ENCODE assay signal across 18 mouse cellular contexts in the genomic region with DNA sequence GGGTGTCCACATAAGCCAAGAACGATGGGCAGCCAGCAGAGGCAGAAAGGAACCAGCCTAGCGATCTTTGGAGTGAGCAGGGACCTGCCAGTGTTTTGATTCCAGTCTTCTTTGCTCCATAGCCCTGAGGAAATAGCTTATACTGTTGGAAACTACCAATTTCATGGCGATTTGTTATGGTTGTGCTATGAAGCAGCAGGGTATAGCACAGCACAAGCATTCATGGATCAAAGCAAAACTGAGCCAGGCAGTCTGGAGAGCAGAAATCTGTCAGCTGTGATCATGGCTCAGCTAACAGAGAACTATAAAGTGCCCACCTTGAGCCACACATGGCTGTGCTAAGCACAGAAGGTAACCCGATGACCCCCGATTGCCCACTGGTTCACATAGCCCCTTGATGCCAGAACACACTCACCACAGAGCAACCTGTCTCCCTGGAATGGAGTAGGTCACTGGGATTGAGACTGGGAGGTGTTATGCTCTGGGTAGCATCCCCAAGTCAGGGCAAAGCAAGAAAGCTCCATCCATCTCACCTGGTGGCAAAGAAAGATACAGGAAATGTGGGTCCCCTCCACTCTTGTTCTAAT.
DNase-seq lines count a peak whose midpoint lies in the region; ATAC-seq and TF ChIP-seq lines count a peak whose summit lies in the region.
"Had no signal": no experiment of that assay in that cellular context is flagged by ENCODE, and none has a peak within 500 bp of the region (broad histone marks: within the 10 kb centered on the region; RNA-seq: fewer than 3 reads in every experiment).

No protein-coding gene starts in this region.

- H3K9me3 ChIP-seq in hindbrain, embryonic 11.5 days (ENCODE audit: control insufficient read depth, low read length) = no peaks in the 10 kb centered on the region
- H3K9me3 ChIP-seq in hindbrain, embryonic 10.5 days = no peaks in the 10 kb centered on the region
- H3K9me3 ChIP-seq in neural tube, embryonic 12.5 days = no peaks in the 10 kb centered on the region
- H3K9me3 ChIP-seq in neural tube, embryonic 15.5 days (replicated peaks) = no peaks in the 10 kb centered on the region
- no peaks in the 10 kb centered on the region for H3K9me3 ChIP-seq in midbrain, postnatal 0 days (ENCODE audit: low read length)
- H3K9me3 ChIP-seq: forebrain, embryonic 13.5 days; intestine, embryonic 15.5 days; limb, embryonic 15.5 days had no signal

- 61% methylated on average over 5 of the region's 5 CpGs for WGBS in hindbrain, embryonic 11.5 days
- WGBS in hindbrain, embryonic 10.5 days = 53% methylated on average over 5 of the region's 5 CpGs
- 55% methylated on average over 5 of the region's 5 CpGs for WGBS in neural tube, embryonic 12.5 days
- 55% methylated on average over 5 of the region's 5 CpGs for WGBS in neural tube, embryonic 15.5 days
- 52% methylated on average over 5 of the region's 5 CpGs for WGBS in midbrain, postnatal 0 days

- no peak for TF ChIP-seq CTCF in midbrain, postnatal 0 days (IDR thresholded peaks at IDR 0.05)

- H3K36me3 ChIP-seq in hindbrain, embryonic 11.5 days (ENCODE audit: control insufficient read depth, insufficient read depth, low read length) = no peaks in the 10 kb centered on the region
- H3K36me3 ChIP-seq in hindbrain, embryonic 10.5 days = no peaks in the 10 kb centered on the region
- H3K36me3 ChIP-seq in neural tube, embryonic 12.5 days = no peaks in the 10 kb centered on the region
- no peaks in the 10 kb centered on the region for H3K36me3 ChIP-seq in neural tube, embryonic 15.5 days
- no peaks in the 10 kb centered on the region for H3K36me3 ChIP-seq in midbrain, postnatal 0 days (ENCODE audit: insufficient read depth, low read length)
- H3K36me3 ChIP-seq: G1E; intestine, embryonic 15.5 days; limb, embryonic 15.5 days had no signal

- no peak overlapping the region for H3K27ac ChIP-seq in hindbrain, embryonic 11.5 days (ENCODE audit: low read depth, low read length)
- H3K27ac ChIP-seq in hindbrain, embryonic 10.5 days = no peak overlapping the region
- H3K27ac ChIP-seq in neural tube, embryonic 12.5 days = no peak overlapping the region
- no peak overlapping the region for H3K27ac ChIP-seq in neural tube, embryonic 15.5 days (replicated peaks)
- H3K27ac ChIP-seq in midbrain, postnatal 0 days (ENCODE audit: low read depth, low read length) = no peak overlapping the region
- H3K27ac ChIP-seq: forebrain, embryonic 13.5 days; intestine, embryonic 15.5 days; limb, embryonic 15.5 days; liver, embryonic 14.5 days; macrophage had no signal

- H3K4me2 ChIP-seq in hindbrain, embryonic 11.5 days (replicated peaks; ENCODE audit: low read depth, low read length) = no peak overlapping the region
- no peak overlapping the region for H3K4me2 ChIP-seq in neural tube, embryonic 12.5 days (replicated peaks)
- H3K4me2 ChIP-seq in neural tube, embryonic 15.5 days = no peak overlapping the region
- H3K4me2 ChIP-seq in midbrain, postnatal 0 days (ENCODE audit: low read depth, low read length, poor library complexity, severe bottlenecking) = no peak overlapping the region
- H3K4me2 ChIP-seq: forebrain, embryonic 13.5 days; heart, embryonic 11.5 days; intestine, embryonic 15.5 days; limb, embryonic 15.5 days had no signal

- no peak overlapping the region for H3K4me3 ChIP-seq in hindbrain, embryonic 11.5 days (ENCODE audit: low read depth, low read length)
- H3K4me3 ChIP-seq in hindbrain, embryonic 10.5 days = no peak overlapping the region
- H3K4me3 ChIP-seq in neural tube, embryonic 12.5 days = no peak overlapping the region
- no peak overlapping the region for H3K4me3 ChIP-seq in neural tube, embryonic 15.5 days (replicated peaks)
- no peak overlapping the region for H3K4me3 ChIP-seq in midbrain, postnatal 0 days (ENCODE audit: low read depth, low read length)
- H3K4me3 ChIP-seq: forebrain, embryonic 13.5 days; intestine, embryonic 15.5 days; limb, embryonic 15.5 days had no signal

- DNase-seq in hindbrain, embryonic 11.5 days (ENCODE audit: low spot score) = no peak
- DNase-seq in hindbrain, embryonic 10.5 days (ENCODE audit: low spot score) = no peak
- DNase-seq in mesoderm, embryonic 11.5 days (ENCODE audit: low read depth, low spot score) = peak; percentile 35
- no peak for DNase-seq in midbrain, postnatal 0 days (ENCODE audit: low spot score)
- DNase-seq in kidney, adult 11 months = no peak
- DNase-seq in ovary, postnatal 36 days (ENCODE audit: low spot score) = no peak
- DNase-seq: cerebellum, adult 11-12 months had no signal

- no peak overlapping the region for H3K9ac ChIP-seq in hindbrain, embryonic 11.5 days (ENCODE audit: low read depth, low read length)
- 0 out of 2 replicates have a peak overlapping the region, but pooled peaks have one; percentile 26 for H3K9ac ChIP-seq in neural tube, embryonic 12.5 days
- H3K9ac ChIP-seq in neural tube, embryonic 15.5 days (replicated peaks) = no peak overlapping the region
- H3K9ac ChIP-seq in midbrain, postnatal 0 days (replicated peaks; ENCODE audit: low read length, poor library complexity, severe bottlenecking) = no peak overlapping the region
- H3K9ac ChIP-seq: forebrain, embryonic 13.5 days; intestine, embryonic 15.5 days; limb, embryonic 15.5 days; liver, embryonic 14.5 days had no signal

- no peaks in the 10 kb centered on the region for H3K4me1 ChIP-seq in hindbrain, embryonic 11.5 days (replicated peaks; ENCODE audit: control insufficient read depth, insufficient read depth, low read length)
- H3K4me1 ChIP-seq in hindbrain, embryonic 10.5 days (replicated peaks) = peaks cover 17% of the 10 kb centered on the region
- H3K4me1 ChIP-seq in neural tube, embryonic 12.5 days = no peaks in the 10 kb centered on the region; the same call in 1 of the 2 replicates
- no peaks in the 10 kb centered on the region for H3K4me1 ChIP-seq in neural tube, embryonic 15.5 days
- no peaks in the 10 kb centered on the region for H3K4me1 ChIP-seq in midbrain, postnatal 0 days (ENCODE audit: insufficient read depth, low read length)
- H3K4me1 ChIP-seq: forebrain, embryonic 13.5 days; intestine, embryonic 15.5 days; limb, embryonic 15.5 days had no signal

- H3K27me3 ChIP-seq in hindbrain, embryonic 11.5 days (ENCODE audit: control insufficient read depth, insufficient read depth, low read length) = no peaks in the 10 kb centered on the region
- H3K27me3 ChIP-seq in hindbrain, embryonic 10.5 days (ENCODE audit: insufficient read depth, poor library complexity, severe bottlenecking) = 0 out of 2 replicates have a peak, but pooled peaks cover 3% of the 10 kb centered on the region
- H3K27me3 ChIP-seq in neural tube, embryonic 12.5 days (replicated peaks) = 0 out of 2 replicates have a peak, but pooled peaks cover 2% of the 10 kb centered on the region
- H3K27me3 ChIP-seq in neural tube, embryonic 15.5 days (replicated peaks) = peaks cover 5% of the 10 kb centered on the region; the same call in 1 of the 2 replicates
- no peaks in the 10 kb centered on the region for H3K27me3 ChIP-seq in midbrain, postnatal 0 days (ENCODE audit: insufficient read depth, low read length)
- H3K27me3 ChIP-seq: CH12.LX; intestine, embryonic 15.5 days; limb, embryonic 15.5 days; Patski had no signal

- 0 out of 2 replicates have a peak, but pooled peaks have one; percentile 27 for ATAC-seq in hindbrain, embryonic 11.5 days (ENCODE audit: low FRiP score)
- ATAC-seq in neural tube, embryonic 12.5 days (ENCODE audit: low FRiP score, low read depth) = peak; percentile 55; the same call in 1 of the 2 replicates
- ATAC-seq in neural tube, embryonic 15.5 days (ENCODE audit: low FRiP score) = no peak
- ATAC-seq in midbrain, postnatal 0 days (ENCODE audit: low FRiP score) = peak; percentile 22; the same call in 1 of the 2 replicates
- ATAC-seq: Patski had no signal
